Mouse (Mus musculus) CH12.LX (cell line): ENCODE results near the gene Hsf3. TPM values are rescaled to one million over a fixed set of nuclear protein-coding genes. Genes with fewer than 3 reads are reported as not detected.
"Not testable (repeated sequence)": the region's sequence is repeated elsewhere in the genome, so short reads cannot be mapped to it uniquely, and the experiment has no call there.

Experiments used
- DNase-seq: peaks from one replicate; pipeline ENCODE4 v3.0.0-alpha.2; 2013; ENCODE audit errors: extremely low read depth
- H3K27ac ChIP-seq: 2 replicates; pipeline ENCODE4 v1.5.1; 2012; ENCODE audit warnings: low read depth, mild to moderate bottlenecking, control low read depth, moderate library complexity; ENCODE audit not compliant: insufficient read depth
- H3K27me3 ChIP-seq: replicated peaks from 2 replicates; pipeline ENCODE3; 2012; ENCODE audit warnings: inconsistent platforms
- H3K36me3 ChIP-seq, 2 experiments: replicated peaks in 1 of 2; 2 replicates each; pipeline versions ENCODE3 to v1.6.1; 2012; ENCODE audit warnings: inconsistent platforms in 1 of 2, low read length in 1 of 2, mild to moderate bottlenecking in 1 of 2, mixed read lengths in 1 of 2, moderate library complexity in 1 of 2; ENCODE audit not compliant: control insufficient read depth in 1 of 2, insufficient read depth in 1 of 2
- H3K4me1 ChIP-seq, 2 experiments: 2 replicates each; pipeline ENCODE4 v1.6.1; 2012; ENCODE audit warnings: inconsistent platforms in 1 of 2, moderate library complexity in 1 of 2; ENCODE audit not compliant: insufficient read depth in 2 of 2, control insufficient read depth in 1 of 2
- H3K4me2 ChIP-seq: 2 replicates; pipeline ENCODE4 v1.6.1; 2012; ENCODE audit warnings: low read depth, mild to moderate bottlenecking, control low read depth; ENCODE audit not compliant: poor library complexity, insufficient read depth, severe bottlenecking
- H3K4me3 ChIP-seq, 3 experiments: fragments of 150-350 bp in 1 of 3; sonication (generic) in 1 of 3; replicated peaks in 1 of 3; 2 replicates each; pipeline versions ENCODE3 to v1.5.1; 2011 to 2012; ENCODE audit warnings: low read depth in 2 of 3, low read length in 2 of 3, mild to moderate bottlenecking in 2 of 3, moderate library complexity in 2 of 3, control low read depth in 1 of 3, improper control_type of control experiment in 1 of 3, inconsistent platforms in 1 of 3, mixed read lengths in 1 of 3; ENCODE audit not compliant: poor library complexity in 1 of 3
- H3K79me2 ChIP-seq: replicated peaks from 2 replicates; pipeline ENCODE4 v1.6.1; 2012; ENCODE audit warnings: mild to moderate bottlenecking, moderate library complexity; ENCODE audit not compliant: control insufficient read depth, poor library complexity, insufficient read depth, severe bottlenecking; ENCODE audit errors: extremely low read depth
- H3K9ac ChIP-seq: 2 replicates; pipeline ENCODE4 v1.6.1; 2012; ENCODE audit warnings: low read depth, mild to moderate bottlenecking, control low read depth, moderate library complexity; ENCODE audit not compliant: insufficient read depth
- H3K9me3 ChIP-seq: replicated peaks from 2 replicates; pipeline ENCODE3; 2012; ENCODE audit warnings: low read length, inconsistent platforms, mixed read lengths
- BHLHE40 ChIP-seq: IDR thresholded peaks from 2 replicates; pipeline ENCODE4 v1.6.1; 2011; ENCODE audit warnings: mild to moderate bottlenecking, low read depth, low read length, improper control_type of control experiment
- CTCF ChIP-seq, 2 experiments: IDR thresholded peaks in 1 of 2; conservative IDR thresholded peaks in 1 of 2; 2 replicates each; pipeline ENCODE4 v1.5.1; 2011 to 2012; ENCODE audit warnings: low read depth in 2 of 2, low read length in 2 of 2, improper control_type of control experiment in 1 of 2, inconsistent platforms in 1 of 2, mild to moderate bottlenecking in 1 of 2, moderate library complexity in 1 of 2
- EP300 ChIP-seq: IDR thresholded peaks from 2 replicates; pipeline ENCODE4 v1.6.1; 2011; ENCODE audit warnings: low read length, improper control_type of control experiment
- HCFC1 ChIP-seq: IDR thresholded peaks from 2 replicates; pipeline ENCODE4 v1.6.1; 2012; ENCODE audit warnings: low read depth, mild to moderate bottlenecking, inconsistent platforms, low read length, improper control_type of control experiment
- JUN ChIP-seq: IDR thresholded peaks from 2 replicates; pipeline ENCODE4 v1.6.1; 2011; ENCODE audit warnings: low read depth, mild to moderate bottlenecking, low read length, improper control_type of control experiment, moderate library complexity; ENCODE audit not compliant: insufficient read depth
- POLR2AphosphoS2 ChIP-seq: IDR thresholded peaks from 2 replicates; pipeline ENCODE4 v1.6.1; 2011; ENCODE audit warnings: low read depth, low read length, improper control_type of control experiment
- RAD21 ChIP-seq: IDR thresholded peaks from 2 replicates; pipeline ENCODE4 v1.6.1; 2011; ENCODE audit warnings: low read depth, mild to moderate bottlenecking, low read length, improper control_type of control experiment, moderate library complexity
- SMC3 ChIP-seq: IDR thresholded peaks from 2 replicates; pipeline ENCODE4 v1.6.1; 2011; ENCODE audit warnings: low read depth, low read length, improper control_type of control experiment
- TCF12 ChIP-seq: IDR thresholded peaks from 2 replicates; pipeline ENCODE4 v1.6.1; 2014; ENCODE audit warnings: low read depth, mild to moderate bottlenecking, inconsistent platforms, low read length, improper control_type of control experiment
- ZC3H11A ChIP-seq: IDR thresholded peaks from 2 replicates; pipeline ENCODE4 v1.6.1; 2012; ENCODE audit warnings: low read depth, mild to moderate bottlenecking, inconsistent platforms, low read length, improper control_type of control experiment
- ZMIZ1 ChIP-seq: IDR thresholded peaks from 2 replicates; pipeline ENCODE4 v1.6.1; 2012; ENCODE audit warnings: low read depth, mild to moderate bottlenecking, inconsistent platforms, low read length, improper control_type of control experiment
- dilution Hi-C: fragments of 300-500 bp; cut with MboI; formaldehyde crosslinking; loops from 2 replicates; pipeline ENCODE4 v1.14.3; 2020; ENCODE audit warnings: low sequenced_read_pairs; ENCODE audit not compliant: extremely low pct_unique_long_range_greater_than_20kb, extremely low pct_ligation_motif_present
- in situ Hi-C: fragments of 300-500 bp; cut with MboI; formaldehyde crosslinking; loops from 3 replicates; pipeline ENCODE4 v1.14.3; 2019; ENCODE audit warnings: low sequenced_read_pairs, low pct_ligation_motif_present, low pct_unique_long_range_greater_than_20kb, mixed read lengths
- polyA plus RNA-seq: library from polyadenylated mRNA; unstranded; fragments of >175 nt; gene quantifications from 2 replicates; pipeline ENCODE4 v1.2.1, GENCODE M21; 2012; ENCODE audit warnings: low read depth; ENCODE audit not compliant: insufficient read length
- total RNA-seq, 2 experiments: library from RNA; depleted of rRNA; stranded (reverse); fragments of 300-350 nt in 1 of 2; fragments of >200 nt in 1 of 2; gene quantifications; 2 replicates each; pipeline ENCODE4 v1.2.3; 2012 to 2014

Hsf3 gene
- total and polyA plus RNA-seq, 3 experiments = not detected

DNA sequence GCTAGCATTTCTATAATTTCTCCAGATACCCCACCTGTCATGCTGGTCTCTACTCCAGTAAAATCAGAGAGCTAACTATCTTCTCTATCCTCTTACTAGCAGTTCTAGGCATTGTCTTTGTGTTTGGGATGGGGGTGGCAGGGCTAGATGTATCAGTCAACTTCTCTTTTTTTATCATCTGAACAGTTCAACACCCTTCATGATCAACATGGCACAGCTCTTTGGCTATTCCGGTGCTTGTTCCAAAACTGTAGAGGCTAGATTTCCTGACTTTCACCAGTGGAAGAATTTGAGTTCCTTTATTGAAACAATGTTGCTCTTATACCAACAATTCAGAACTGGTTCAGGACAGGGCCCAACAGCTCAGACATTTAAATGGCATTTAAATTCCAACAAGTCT, 39.1 kb downstream of the Hsf3 start:
- no peaks in the 10 kb centered on the region for H3K79me2 ChIP-seq
- no peak for DNase-seq
- no peaks in the 10 kb centered on the region for H3K36me3 ChIP-seq
- TF ChIP-seq EP300 (no peak), JUN (no peak)
- H3K27ac ChIP-seq = no peak overlapping the region
- no peak overlapping the region for H3K4me3 ChIP-seq
- H3K9me3 ChIP-seq = no peaks in the 10 kb centered on the region
- in situ Hi-C loops = no loop called here
- no peaks in the 10 kb centered on the region for H3K4me1 ChIP-seq
- H3K9ac ChIP-seq = no peak overlapping the region
- dilution Hi-C loops = no loop called here
- no peak overlapping the region for H3K4me2 ChIP-seq
- no peaks in the 10 kb centered on the region for H3K27me3 ChIP-seq

DNA sequence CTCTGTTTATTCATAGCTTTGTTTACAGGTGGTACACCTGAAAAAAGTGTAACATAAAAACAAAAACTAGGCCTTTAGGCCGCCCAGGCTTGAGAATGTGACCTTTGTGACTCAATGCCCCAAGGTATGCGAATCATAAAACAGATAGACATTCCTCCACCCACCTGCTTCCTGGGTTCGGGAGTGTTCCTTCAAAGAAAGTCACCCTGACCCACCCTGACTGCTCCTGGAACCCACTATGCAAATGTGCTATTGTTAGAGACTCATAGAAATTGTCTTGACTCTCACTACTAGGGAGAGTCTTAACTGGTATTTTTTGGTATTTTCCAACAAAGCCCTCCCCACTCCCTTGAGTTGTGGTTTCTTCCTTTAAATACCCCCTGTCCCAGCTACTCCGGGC, 40.7 kb downstream of the Hsf3 start:
- in situ Hi-C loops, H3K27me3 ChIP-seq, H3K79me2 ChIP-seq, H3K9me3 ChIP-seq, dilution Hi-C loops, H3K4me1 ChIP-seq, H3K9ac ChIP-seq, H3K27ac ChIP-seq, H3K4me3 ChIP-seq, H3K36me3 ChIP-seq, DNase-seq, H3K4me2 ChIP-seq: not testable (repeated sequence)

DNA sequence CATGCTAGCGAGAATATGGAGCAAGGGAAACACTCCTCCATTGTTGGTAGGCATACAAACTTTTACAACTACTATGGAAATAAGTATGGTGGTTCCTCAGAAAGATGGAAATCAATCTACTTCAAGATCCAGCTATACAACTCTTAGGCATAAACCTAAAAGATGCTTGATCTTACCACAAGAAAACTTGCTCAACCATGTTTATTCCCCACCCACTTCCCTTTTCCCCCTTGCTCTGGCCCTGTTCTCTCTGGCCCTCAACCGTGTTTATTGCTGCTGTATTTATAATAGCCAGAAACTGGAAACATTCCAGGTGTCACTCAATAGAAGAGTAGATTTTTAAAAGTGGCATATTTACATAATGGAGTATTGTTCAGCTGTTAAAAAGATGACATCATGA, 117.0 kb downstream of the Hsf3 start:
- DNase-seq = no peak
- no peaks in the 10 kb centered on the region for H3K79me2 ChIP-seq
- dilution Hi-C loops (no loop called here), in situ Hi-C loops (loop anchor here (10.0 kb wide), 1 partner anchor 324 kb away; no protein-coding TSS in a partner anchor)
- H3K27ac ChIP-seq = no peak overlapping the region
- no peak overlapping the region for H3K4me2 ChIP-seq
- no peaks in the 10 kb centered on the region for H3K27me3 ChIP-seq
- no peaks in the 10 kb centered on the region for H3K9me3 ChIP-seq
- no peaks in the 10 kb centered on the region for H3K4me1 ChIP-seq
- no peak overlapping the region for H3K4me3 ChIP-seq
- TF ChIP-seq ZC3H11A (no peak), HCFC1 (no peak), TCF12 (no peak)
- no peaks in the 10 kb centered on the region for H3K36me3 ChIP-seq
- H3K9ac ChIP-seq = no peak overlapping the region

DNA sequence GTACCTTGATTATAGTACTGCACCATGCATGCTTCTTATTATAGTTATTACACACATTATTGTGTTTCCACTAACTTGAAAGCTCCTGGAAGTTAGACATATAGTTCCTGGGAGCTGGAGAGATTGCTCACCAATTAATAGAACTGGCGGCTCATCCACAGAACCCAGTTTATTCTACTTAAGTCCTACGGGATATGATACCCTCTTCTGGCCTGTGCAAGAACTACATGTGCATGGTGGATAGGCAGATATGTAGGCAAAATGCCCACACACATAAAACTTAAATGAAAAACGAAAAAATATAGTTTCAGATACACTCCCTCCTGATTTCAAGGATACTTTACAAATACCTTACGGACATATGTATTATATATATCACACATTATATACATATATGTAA, 126.3 kb downstream of the Hsf3 start:
- Histone ChIP-seq H3K4me1 (no peaks in the 10 kb centered on the region), H3K27ac (no peak overlapping the region), H3K9ac (no peak overlapping the region), H3K36me3 (no peaks in the 10 kb centered on the region), H3K27me3 (no peaks in the 10 kb centered on the region), H3K4me3 (no peak overlapping the region), H3K4me2 (no peak overlapping the region), H3K79me2 (no peaks in the 10 kb centered on the region), H3K9me3 (no peaks in the 10 kb centered on the region)
- peak; percentile 28 for DNase-seq
- peak; percentile 43 for TF ChIP-seq SMC3
- no peak for TF ChIP-seq ZMIZ1
- TF ChIP-seq POLR2AphosphoS2 = no peak
- peak; percentile 26 to 54; a peak in 3 of 4 replicates for TF ChIP-seq CTCF (conservative IDR thresholded peaks at IDR 0.05 in 1 of 2, IDR thresholded peaks at IDR 0.05 in 1 of 2; ENCODE audit: low read depth in 2 of 2, low read length in 2 of 2)
- TF ChIP-seq BHLHE40 = no peak
- peak; percentile 35 for TF ChIP-seq RAD21
- in situ Hi-C loops = loop anchor here (10.0 kb wide), 1 partner anchor 315 kb away; no protein-coding TSS in a partner anchor
- dilution Hi-C loops = no loop called here
